Mouse (Mus musculus) forebrain, embryonic 11.5 days (tissue): ENCODE measurements around the gene Eme2. TPM values are rescaled to one million over a fixed set of nuclear protein-coding genes. Genes with fewer than 3 reads are reported as not detected.

Experiments
- ATAC-seq: fragments of 200-750 bp; cut with Nextera tagmentation; replicated peaks from 2 replicates; pipeline ENCODE4 v1.8.0; 2017; ENCODE audit warnings: moderate TSS enrichment; ENCODE audit not compliant: low FRiP score
- DNase-seq: peaks from one replicate; pipeline ENCODE4 v3.0.0-alpha.2; 2017; ENCODE audit warnings: low spot score
- H3K27ac ChIP-seq: fragments of 300-500 bp; sonication (generic); 2 replicates; pipeline ENCODE4 v1.5.1; 2014; ENCODE audit warnings: low read depth, low read length
- H3K27me3 ChIP-seq: fragments of 300-500 bp; sonication (generic); 2 replicates; pipeline ENCODE4 v1.6.1; 2014; ENCODE audit warnings: mild to moderate bottlenecking, low read length, mixed read lengths; ENCODE audit not compliant: control insufficient read depth, insufficient read depth
- H3K36me3 ChIP-seq: fragments of 300-500 bp; sonication (generic); 2 replicates; pipeline ENCODE4 v1.6.1; 2014; ENCODE audit warnings: mild to moderate bottlenecking, low read length, moderate library complexity, mixed read lengths; ENCODE audit not compliant: control insufficient read depth, insufficient read depth
- H3K4me1 ChIP-seq: fragments of 300-500 bp; sonication (generic); replicated peaks from 2 replicates; pipeline ENCODE4 v1.6.1; 2014; ENCODE audit warnings: low read length, mixed read lengths; ENCODE audit not compliant: control insufficient read depth, insufficient read depth
- H3K4me2 ChIP-seq: fragments of 300-500 bp; sonication (generic); 2 replicates; pipeline ENCODE4 v1.6.1; 2014; ENCODE audit warnings: low read depth, mild to moderate bottlenecking, low read length, moderate library complexity, mixed read lengths; ENCODE audit not compliant: severe bottlenecking
- H3K4me3 ChIP-seq: fragments of 300-500 bp; sonication (generic); 2 replicates; pipeline ENCODE4 v1.5.1; 2014; ENCODE audit warnings: low read depth, low read length
- H3K9ac ChIP-seq: fragments of 300-500 bp; sonication (generic); 2 replicates; pipeline ENCODE4 v1.6.1; 2014; ENCODE audit warnings: low read length
- H3K9me3 ChIP-seq: fragments of 300-500 bp; sonication (generic); 2 replicates; pipeline ENCODE4 v1.6.1; 2016; ENCODE audit warnings: low read length, mixed read lengths; ENCODE audit not compliant: control insufficient read depth
- WGBS: fragments of 180-500 bp; shearing (Covaris S2); extraction: QIAGEN DNeasy Blood & Tissue Kit; methylation state at CpG from one replicate; pipeline ENCODE4 v1.1.7; 2014; 5-methylcytosine and 5-hydroxymethylcytosine counted together
- polyA plus RNA-seq: library from polyadenylated mRNA; unstranded; fragments of >200 nt; fragmentation: Nextera tagmentation; extraction: Ambion mirVana; gene quantifications from 2 replicates; pipeline ENCODE4 v1.2.1, GENCODE M21; 2014

Gene Eme2
- polyA plus RNA-seq, 1 experiment from 2014 or later, result 31.2 TPM

DNA sequence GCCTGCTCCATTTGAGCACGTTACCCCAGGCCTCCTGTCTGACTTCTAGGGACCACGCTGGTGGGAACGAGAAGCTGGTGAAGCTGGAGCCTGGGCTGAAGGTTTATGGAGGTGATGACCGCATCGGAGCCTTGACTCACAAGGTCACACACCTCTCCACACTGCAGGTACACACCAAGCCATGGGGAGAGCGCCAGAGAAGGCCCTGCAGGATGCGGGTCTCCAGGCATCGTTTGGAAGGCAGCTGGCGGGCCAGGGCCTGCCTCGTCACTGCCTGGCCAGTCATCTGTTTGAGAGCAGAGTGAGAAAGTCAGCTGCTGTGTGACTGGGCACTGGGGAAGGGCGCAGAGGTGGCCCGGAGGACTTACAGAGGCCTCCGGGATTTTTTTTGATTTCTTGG is 38.3 kb downstream of the Eme2 start:
- no peak overlapping the region for H3K4me2 ChIP-seq
- peak; percentile 38 for DNase-seq
- H3K36me3 ChIP-seq, result no peaks in the 10 kb centered on the region
- no peak overlapping the region for H3K4me3 ChIP-seq
- H3K4me1 ChIP-seq, result no peaks in the 10 kb centered on the region
- peaks cover under 1% of the 10 kb centered on the region; the same call in 1 of the 2 replicates for H3K27me3 ChIP-seq
- 88% methylated on average over 13 of the region's 13 CpGs for WGBS
- H3K9ac ChIP-seq, result no peak overlapping the region
- no peak for ATAC-seq
- H3K27ac ChIP-seq, result no peak overlapping the region
- no peaks in the 10 kb centered on the region for H3K9me3 ChIP-seq

DNA sequence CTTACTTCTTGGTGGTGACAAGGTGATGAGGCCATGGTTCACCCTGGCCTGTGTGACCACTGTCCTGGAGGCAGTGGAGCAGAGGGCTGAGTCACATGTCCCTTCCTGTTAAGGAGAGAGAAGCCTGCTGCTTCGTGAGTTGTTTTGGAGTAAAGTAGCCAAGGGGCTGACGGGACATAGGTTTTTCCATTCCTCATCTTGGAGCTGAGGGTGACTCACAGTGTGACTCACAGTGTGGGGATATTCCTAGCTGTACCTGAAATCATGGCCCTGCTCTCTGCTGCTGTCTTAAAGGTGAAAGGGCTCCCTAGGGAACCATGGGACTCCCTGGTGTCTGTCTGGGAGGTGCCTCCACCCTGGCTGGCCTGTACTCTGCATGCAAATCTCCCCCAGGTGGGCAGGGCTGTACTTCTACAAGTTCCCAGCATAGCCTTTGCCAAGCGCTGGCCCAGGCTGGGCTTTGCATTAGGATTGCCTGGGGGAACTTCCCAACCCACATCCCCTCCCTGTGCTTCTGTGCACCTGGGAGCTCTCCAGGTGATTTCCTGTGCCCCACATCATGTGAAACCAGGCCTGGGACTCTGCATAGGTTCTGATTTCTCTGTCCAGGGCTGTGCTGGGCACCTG is 38.9 kb downstream of the Eme2 start:
- peaks cover 7% of the 10 kb centered on the region for H3K27me3 ChIP-seq
- no peaks in the 10 kb centered on the region for H3K9me3 ChIP-seq
- no peaks in the 10 kb centered on the region for H3K36me3 ChIP-seq
- ATAC-seq, result no peak
- peak; percentile 33 for DNase-seq
- H3K4me2 ChIP-seq, result no peak overlapping the region
- no peak overlapping the region for H3K9ac ChIP-seq
- H3K4me1 ChIP-seq, result peaks cover 4% of the 10 kb centered on the region
- no peak overlapping the region for H3K4me3 ChIP-seq
- WGBS, result 79% methylated on average over 3 of the region's 3 CpGs
- no peak overlapping the region for H3K27ac ChIP-seq

DNA sequence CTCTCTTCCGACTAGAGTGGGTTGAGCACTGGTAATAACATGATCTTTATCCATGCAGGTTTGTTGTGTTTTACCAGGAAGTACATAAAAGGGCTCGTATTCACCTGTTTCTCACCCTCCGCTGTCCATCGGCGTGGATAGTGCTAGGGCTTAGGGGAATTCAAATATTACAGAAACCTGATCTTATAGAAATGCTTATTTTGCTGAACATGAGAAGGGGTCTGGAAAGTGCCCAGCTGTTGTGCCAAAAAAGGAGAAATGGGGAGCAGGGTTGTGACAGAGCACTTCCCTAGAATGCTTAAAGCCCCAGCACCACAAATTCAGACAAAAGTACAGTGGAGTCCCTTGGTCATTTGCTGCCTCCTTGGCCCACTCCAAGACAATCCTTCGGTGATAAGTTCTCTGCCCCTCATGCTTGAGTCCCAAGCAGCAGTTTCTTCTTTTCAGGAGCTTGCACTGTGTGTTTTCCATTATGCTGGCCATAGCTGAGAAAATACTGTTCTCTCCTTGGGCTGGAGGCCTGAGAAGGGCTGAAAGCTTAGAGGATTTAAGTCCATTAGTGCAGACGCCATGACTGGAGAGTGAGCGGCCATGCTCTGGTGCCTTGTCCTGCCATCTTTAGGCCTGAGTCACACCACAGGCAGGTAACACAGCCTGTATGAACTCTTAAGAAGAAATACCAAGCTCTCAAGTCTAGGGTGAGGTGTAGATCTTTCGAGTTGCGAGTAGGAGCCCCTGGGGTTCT is 43.3 kb downstream of the Eme2 start:
- H3K27ac ChIP-seq, result no peak overlapping the region
- ATAC-seq (no peak), DNase-seq (no peak)
- peaks cover 10% of the 10 kb centered on the region for H3K4me1 ChIP-seq
- 82% methylated on average over 10 of the region's 10 CpGs for WGBS
- H3K4me3 ChIP-seq, result no peak overlapping the region; the same call in 1 of the 2 replicates
- peak overlapping the region; percentile 94 for H3K4me2 ChIP-seq
- peak overlapping the region; percentile 68 for H3K9ac ChIP-seq
- H3K27me3 ChIP-seq, result peaks cover 9% of the 10 kb centered on the region
- no peaks in the 10 kb centered on the region for H3K9me3 ChIP-seq
- H3K36me3 ChIP-seq, result no peaks in the 10 kb centered on the region

GRCm38 (mm10) chr17:24850773-24851127 is 44.1 kb downstream of the Eme2 start:
- Histone ChIP-seq H3K4me2 (peak overlapping the region; percentile 94), H3K27ac (no peak overlapping the region), H3K36me3 (no peaks in the 10 kb centered on the region), H3K9me3 (no peaks in the 10 kb centered on the region), H3K4me3 (peak overlapping the region; percentile 76), H3K4me1 (peaks cover 10% of the 10 kb centered on the region), H3K27me3 (peaks cover 9% of the 10 kb centered on the region), H3K9ac (peak overlapping the region; percentile 68)
- DNase-seq (no peak), ATAC-seq (no peak)
- WGBS, result 2% methylated on average over 20 of the region's 20 CpGs

- Histone ChIP-seq H3K27ac (peak within 1 kb of the TSS; percentile 79; the same call in 1 of the 2 replicates), H3K4me2 (peak within 1 kb of the TSS; percentile 94), H3K9ac (peak within 1 kb of the TSS; percentile 70), H3K36me3 (no peaks in the 10 kb centered on the region), H3K27me3 (peaks cover 9% of the 10 kb centered on the region), H3K4me1 (peaks cover 10% of the 10 kb centered on the region), H3K9me3 (no peaks in the 10 kb centered on the region), H3K4me3 (peak within 1 kb of the TSS; percentile 76)
- under 1% methylated on average over 58 of the region's 58 CpGs for WGBS
- peak; percentile 100 for ATAC-seq
- peak; percentile 96 for DNase-seq
Observed at GRCm38 (mm10) chr17:24850065-24850772, 44.7 kb downstream of the Eme2 start, which contains the start of gene Fahd1. Gene Fahd1 (minus strand): TSS chr17:24850364.

GRCm38 (mm10) chr17:24849733-24850064 is 45.2 kb downstream of the Eme2 start:
- H3K27me3 ChIP-seq, result peaks cover 9% of the 10 kb centered on the region
- H3K9me3 ChIP-seq, result no peaks in the 10 kb centered on the region
- ATAC-seq (peak; percentile 66; the same call in 1 of the 2 replicates), DNase-seq (no peak)
- peak overlapping the region; percentile 84 for H3K4me2 ChIP-seq
- peak overlapping the region; percentile 79; the same call in 1 of the 2 replicates for H3K27ac ChIP-seq
- H3K4me3 ChIP-seq, result peak overlapping the region; percentile 76
- peak overlapping the region; percentile 70 for H3K9ac ChIP-seq
- WGBS, result 0% methylated on average over 21 of the region's 21 CpGs
- H3K36me3 ChIP-seq, result no peaks in the 10 kb centered on the region
- peaks cover 10% of the 10 kb centered on the region for H3K4me1 ChIP-seq

- no peak for DNase-seq
- Histone ChIP-seq H3K4me1 (peaks cover 10% of the 10 kb centered on the region), H3K9me3 (no peaks in the 10 kb centered on the region), H3K4me2 (0 out of 2 replicates have a peak overlapping the region, but pooled peaks have one; percentile 26), H3K27ac (0 out of 2 replicates have a peak overlapping the region, but pooled peaks have one; percentile 38), H3K4me3 (no peak overlapping the region), H3K36me3 (no peaks in the 10 kb centered on the region), H3K27me3 (peaks cover 9% of the 10 kb centered on the region), H3K9ac (no peak overlapping the region)
- no peak for ATAC-seq
Observed at GRCm38 (mm10) chr17:24848600-24849031, 46.3 kb downstream of the Eme2 start.

DNA sequence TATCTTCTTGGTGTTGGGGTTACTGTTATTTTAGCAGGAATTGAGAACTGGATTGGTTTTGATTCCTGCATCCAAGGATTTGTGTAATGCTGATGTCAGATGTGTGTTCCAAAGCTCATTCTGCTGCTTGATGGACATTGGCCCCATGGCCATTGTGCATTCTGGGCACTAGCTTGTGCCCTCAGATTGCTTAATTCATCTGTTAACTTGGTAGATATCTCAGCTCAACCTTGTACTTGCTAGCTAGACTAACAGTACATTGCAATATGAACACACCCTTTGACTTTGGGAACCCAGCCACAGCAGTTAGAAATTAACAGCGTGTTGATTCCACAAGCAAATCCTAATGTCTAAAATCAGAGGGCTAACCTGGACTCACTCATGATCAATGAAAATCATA is 47.5 kb downstream of the Eme2 start:
- H3K27me3 ChIP-seq, result peaks cover 9% of the 10 kb centered on the region
- DNase-seq (no peak), ATAC-seq (no peak)
- H3K27ac ChIP-seq, result no peak overlapping the region
- H3K9me3 ChIP-seq, result no peaks in the 10 kb centered on the region
- H3K4me2 ChIP-seq, result no peak overlapping the region
- H3K4me3 ChIP-seq, result no peak overlapping the region
- WGBS, result 90% methylated on average over 1 of the region's 1 CpGs
- H3K4me1 ChIP-seq, result peaks cover 10% of the 10 kb centered on the region
- H3K9ac ChIP-seq, result no peak overlapping the region
- H3K36me3 ChIP-seq, result no peaks in the 10 kb centered on the region
